Mouse (Mus musculus) G1E (cell line): ENCODE data around the gene Cd59a.

ENCODE experiments used
- CTCF ChIP-seq: IDR thresholded peaks from 2 replicates; pipeline ENCODE4 v1.5.1; 2012; ENCODE audit warnings: low read depth, low read length, inconsistent platforms, mixed read lengths
- GATA1 ChIP-seq: IDR thresholded peaks from 2 replicates; pipeline ENCODE4 v1.6.1; 2012; ENCODE audit warnings: borderline replicate concordance, low read length, inconsistent platforms, mixed read lengths
- GATA2 ChIP-seq: IDR thresholded peaks from 2 replicates; pipeline ENCODE4 v1.6.1; 2012; ENCODE audit warnings: low read depth, low read length, inconsistent platforms, borderline replicate concordance
- POLR2AphosphoS5 ChIP-seq: IDR thresholded peaks from 2 replicates; pipeline ENCODE4 v1.6.1; 2012; ENCODE audit warnings: low read depth, low read length, inconsistent platforms; ENCODE audit not compliant: insufficient replicate concordance
- TAL1 ChIP-seq: conservative IDR thresholded peaks from 2 replicates; pipeline ENCODE4 v1.6.1; 2012; ENCODE audit warnings: low read depth, low read length, inconsistent platforms, mixed read lengths

DNA sequence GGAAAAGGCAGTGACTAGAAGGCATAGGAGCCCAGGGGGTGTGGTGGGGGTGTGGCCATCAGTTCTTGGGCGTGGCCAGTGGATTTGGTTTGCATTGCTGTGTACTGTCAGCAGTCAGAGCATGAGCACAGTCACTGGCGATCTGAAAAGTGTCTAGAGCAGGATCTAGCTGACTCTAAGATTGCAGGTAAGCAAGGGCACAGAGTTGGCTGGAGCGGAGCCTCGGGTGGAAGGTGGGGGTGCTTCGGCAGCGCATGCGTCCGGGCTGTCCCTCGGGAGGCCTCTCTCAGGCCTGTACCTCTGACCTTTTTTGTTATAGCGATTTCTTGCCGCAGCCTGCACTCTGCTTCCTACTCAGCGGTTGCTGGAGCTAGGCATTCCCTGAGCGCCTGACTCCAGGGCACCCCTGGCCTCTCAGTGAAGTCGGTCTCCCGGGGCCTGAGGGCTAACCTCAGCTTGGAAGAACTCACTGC is at the start of gene Cd59a:
- TF ChIP-seq CTCF (no peak), GATA1 (no peak), POLR2AphosphoS5 (no peak), GATA2 (no peak), TAL1 (no peak)
